Mouse (Mus musculus) layer of hippocampus, postnatal 10 days (tissue): ENCODE data around the gene Elob. TPM values are rescaled to one million over a fixed set of nuclear protein-coding genes. Genes with fewer than 3 reads are reported as not detected.

ENCODE experiments used
- DNase-seq, 2 experiments: peaks; one replicate each; pipeline ENCODE4 v3.0.0; 2021; ENCODE audit warnings: low spot score in 2 of 2
- long read RNA-seq: library from polyadenylated mRNA; stranded (forward); transcript quantifications from one replicate; pipeline ENCODE4 v2.0.0, GENCODE M21; 2023
- total RNA-seq, 2 experiments: library from RNA; stranded (reverse); gene quantifications; 2 replicates each; pipeline ENCODE4 v1.2.3; 2021

Elob gene
- 100 to 1,000 TPM; 402 to 410 TPM for total RNA-seq
- long read RNA-seq, transcript Elob-202 (3 exons, 581 nt), result minor isoform, 77 of 475 reads
- long read RNA-seq, transcript Elob-201 (4 exons, 537 nt), result major isoform, 370 of 475 reads
- long read RNA-seq, transcript Elob-205 (5 exons, 578 nt), result minor isoform, 6 of 475 reads
- long read RNA-seq, transcript Elob-204 (4 exons, 414 nt), result minor isoform, 13 of 475 reads
- long read RNA-seq, partial matches to known transcripts, result 9 of 475 reads
- long read RNA-seq, other reads (novel, unspliced or antisense), result 0 of 475 reads

DNA sequence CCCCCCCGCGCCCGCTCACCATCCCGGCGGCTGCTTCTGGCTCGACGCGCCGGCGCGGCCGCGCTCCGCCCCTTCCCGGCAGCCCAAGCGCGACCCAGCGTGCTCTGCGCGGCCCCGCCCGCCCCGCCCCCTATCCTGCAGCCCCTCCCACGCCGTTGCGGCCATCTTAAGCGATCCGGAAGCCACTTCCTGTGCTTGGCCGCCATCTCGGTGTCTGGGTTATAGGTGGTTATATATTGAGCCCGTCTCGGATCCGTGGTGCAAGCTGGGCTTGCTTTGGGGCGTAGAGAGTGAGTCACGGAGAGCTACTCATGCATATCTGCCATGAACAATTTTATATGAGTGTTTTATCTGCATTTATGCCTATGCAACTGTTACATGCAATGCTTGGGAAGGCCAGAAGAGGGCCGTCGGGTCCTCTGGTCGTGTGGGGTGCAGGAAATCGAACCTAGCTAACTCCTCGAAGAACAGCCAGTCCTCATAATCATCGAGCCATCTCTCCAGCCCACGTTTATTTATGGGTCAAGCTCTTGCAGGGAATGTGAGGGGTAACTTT lies at the start of gene Elob:
Gene Elob, minus strand, starts transcription at position 73 of the 556 bp plus-strand sequence.
- peak; percentile 78 to 86 for DNase-seq

DNA sequence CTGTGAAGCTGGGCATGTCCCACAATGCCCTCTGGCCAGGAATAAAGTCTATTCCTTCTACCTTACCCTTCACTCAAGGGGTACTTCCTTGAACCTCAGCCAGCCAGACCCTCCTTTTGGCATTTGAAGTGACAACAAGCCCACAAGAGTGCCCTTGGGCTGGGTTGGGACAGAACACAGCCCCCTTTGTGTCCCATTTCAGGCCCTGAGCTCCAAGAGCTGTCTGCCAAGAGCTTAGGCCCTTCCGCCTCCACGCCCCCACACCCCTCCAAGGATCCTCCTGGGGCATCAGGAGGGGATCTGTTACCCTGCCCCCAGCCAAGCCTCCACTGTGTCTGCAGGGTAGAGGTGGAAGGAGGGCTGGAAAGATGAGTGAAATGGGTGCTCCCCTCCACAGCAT lies 48.2 kb upstream of the Elob start:
- peak; percentile 28 to 30 for DNase-seq

DNA sequence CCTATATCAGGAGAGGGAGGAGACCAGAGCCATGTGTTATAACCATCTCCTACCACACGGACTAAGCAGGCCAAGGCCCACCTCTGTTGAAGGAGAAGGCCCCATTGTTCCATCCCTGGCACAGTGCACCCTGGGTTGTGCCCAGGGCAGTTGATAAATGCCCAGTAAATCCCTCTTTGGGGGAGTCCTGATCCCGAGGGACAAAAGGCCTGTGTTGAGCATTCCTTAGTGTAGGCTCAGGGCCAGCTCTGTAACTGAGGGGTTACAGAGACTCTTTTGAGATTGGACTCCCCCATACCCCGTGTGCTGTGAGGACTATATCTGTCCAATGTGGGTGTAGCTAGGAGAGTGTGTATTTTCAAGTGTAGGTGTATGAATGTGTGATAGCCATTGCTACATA lies 47.8 kb upstream of the Elob start:
- peak; percentile 35 to 55 for DNase-seq

- DNase-seq, result peak; percentile 37 to 54
These were observed 45.2 kb upstream of the Elob start for GRCm38 (mm10) chr17:23873884-23874856.

DNA sequence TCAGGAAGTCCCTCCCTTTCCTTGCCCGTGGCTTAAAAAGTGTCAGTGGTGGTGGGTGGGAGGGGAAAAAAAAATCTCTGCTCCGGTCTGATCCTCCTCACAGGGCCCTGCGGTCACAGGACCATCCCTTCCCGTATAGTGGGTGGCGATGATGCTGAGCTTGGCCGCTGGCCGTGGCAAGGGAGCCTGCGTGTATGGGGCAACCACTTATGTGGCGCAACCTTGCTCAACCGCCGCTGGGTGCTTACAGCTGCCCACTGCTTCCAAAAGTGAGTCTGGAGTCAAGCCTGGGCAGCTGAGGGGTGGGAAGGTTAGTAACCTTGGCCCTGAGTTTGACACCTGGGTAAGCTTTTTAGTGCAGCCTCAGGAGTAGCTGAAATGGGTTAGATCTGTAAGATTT lies 39.6 kb upstream of the Elob start:
- DNase-seq, result no peak

- DNase-seq, result no peak
These were observed 38.8 kb upstream of the Elob start, which contains the start of gene Prss21 for GRCm38 (mm10) chr17:23867756-23868155. Gene Prss21, plus strand, starts transcription at chr17:23868056.

GRCm38 (mm10) chr17:23862926-23863325 lies 34.0 kb upstream of the Elob start:
- DNase-seq, result no peak

DNA sequence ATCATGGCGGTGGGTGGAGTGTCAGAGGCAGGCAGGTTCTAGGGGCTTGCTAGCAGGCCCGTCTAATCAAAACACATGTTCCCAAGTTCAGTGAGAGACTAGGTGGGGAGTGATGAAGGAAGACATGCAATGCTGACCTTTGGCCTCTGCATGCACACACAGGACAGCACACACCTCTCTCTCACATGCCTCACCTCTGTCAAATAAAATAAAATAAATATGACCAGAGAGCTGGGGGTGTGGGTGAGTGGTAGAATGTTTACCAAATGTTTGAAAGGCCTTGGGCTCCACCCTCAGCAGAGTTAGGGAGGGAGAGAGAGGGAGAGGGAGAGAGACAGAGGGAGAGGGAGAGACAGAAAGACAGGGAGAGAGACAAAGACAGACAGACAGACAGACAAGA lies 29.0 kb upstream of the Elob start:
- DNase-seq, result no peak

- no peak for DNase-seq
These were observed 28.3 kb upstream of the Elob start for GRCm38 (mm10) chr17:23857193-23857592.

- DNase-seq, result no peak
These were observed 25.4 kb upstream of the Elob start for GRCm38 (mm10) chr17:23854229-23854765.

- DNase-seq, result peak; percentile 46 to 55
These were observed 24.4 kb upstream of the Elob start for GRCm38 (mm10) chr17:23853292-23853691.

DNA sequence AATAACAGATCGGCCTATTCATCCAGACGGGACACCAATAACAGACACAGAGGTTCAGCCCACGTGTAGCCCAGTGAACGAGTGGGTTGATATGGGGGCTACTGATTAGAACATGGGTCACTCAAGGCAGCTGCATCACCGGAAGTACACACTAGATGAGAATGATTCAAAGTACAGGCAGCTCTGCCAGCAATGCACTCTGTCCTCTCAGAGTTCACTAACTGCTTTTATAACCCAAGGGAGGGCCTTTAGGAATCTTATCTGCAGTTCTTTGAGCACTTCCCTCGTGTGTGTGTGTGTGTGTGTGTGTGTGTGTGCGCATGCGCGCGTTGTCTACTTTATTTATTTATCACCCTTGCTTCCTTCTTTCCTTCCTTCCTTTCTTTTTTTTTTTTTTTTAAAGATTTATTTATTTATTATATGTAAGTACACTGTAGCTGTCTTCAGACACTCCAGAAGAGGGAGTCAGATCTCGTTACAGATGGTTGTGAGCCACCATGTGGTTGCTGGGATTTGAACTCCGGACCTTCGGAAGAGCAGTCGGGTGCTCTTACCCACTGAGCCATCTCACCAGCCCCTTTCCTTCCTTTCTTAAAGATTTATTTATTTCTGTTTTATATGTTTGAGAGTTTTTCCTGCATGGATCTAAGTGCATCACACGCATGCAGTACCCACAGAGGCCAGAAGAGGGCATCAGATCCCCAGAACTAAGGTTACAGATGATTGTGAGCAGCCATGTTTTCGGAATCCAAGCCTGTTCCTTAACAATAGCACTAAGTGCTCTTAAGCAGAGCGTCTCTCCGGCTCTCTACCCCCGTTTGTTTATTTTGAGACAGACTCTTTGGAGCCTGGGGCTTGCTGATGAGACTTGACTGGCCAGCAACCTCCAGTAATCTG lies 22.2 kb upstream of the Elob start:
- peak; percentile 77 to 85 for DNase-seq

- no peak for DNase-seq
These were observed 21.1 kb upstream of the Elob start for GRCm38 (mm10) chr17:23850028-23850427.

GRCm38 (mm10) chr17:23843812-23844273 lies 14.9 kb upstream of the Elob start, which contains the start of the genes Prss32 and Prss41:
Gene Prss32, plus strand, starts transcription at chr17:23843855.
Gene Prss41, minus strand, starts transcription at chr17:23844172.
- peak; percentile 57 to 59 for DNase-seq

DNA sequence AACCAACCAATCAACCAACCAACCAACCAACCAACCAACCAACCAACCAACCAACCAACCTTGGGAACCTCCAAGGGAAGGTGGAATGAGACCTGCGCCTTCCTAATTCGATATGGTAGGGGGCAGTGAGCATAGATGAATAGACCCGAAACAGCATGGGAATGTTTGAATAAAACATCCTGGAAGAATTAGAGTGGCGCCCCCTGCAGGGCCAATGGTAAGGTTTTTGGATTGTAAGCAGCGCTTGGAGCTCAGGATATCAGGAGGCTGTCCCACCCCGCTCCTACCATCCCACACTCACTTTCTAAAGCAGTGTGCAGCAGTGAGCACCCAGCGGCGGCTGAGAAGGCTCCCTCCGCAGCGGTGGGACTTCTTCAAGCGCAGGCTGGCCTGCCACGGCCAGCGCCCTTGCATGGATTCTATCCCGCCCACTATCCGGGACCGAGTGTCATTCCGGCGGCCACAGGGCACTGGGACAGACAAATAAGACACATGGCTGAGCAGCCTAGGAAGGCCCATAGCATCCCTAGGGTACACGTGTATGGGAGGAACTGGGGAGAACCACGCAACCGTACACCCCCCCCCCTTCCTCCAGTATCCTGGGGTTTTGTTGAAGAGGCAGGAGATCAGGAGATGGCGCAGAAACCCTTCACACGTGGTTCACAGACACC lies 14.3 kb upstream of the Elob start:
- DNase-seq, result no peak

- peak; percentile 64 to 68 for DNase-seq
These were observed 12.2 kb upstream of the Elob start for GRCm38 (mm10) chr17:23841145-23841544.

DNA sequence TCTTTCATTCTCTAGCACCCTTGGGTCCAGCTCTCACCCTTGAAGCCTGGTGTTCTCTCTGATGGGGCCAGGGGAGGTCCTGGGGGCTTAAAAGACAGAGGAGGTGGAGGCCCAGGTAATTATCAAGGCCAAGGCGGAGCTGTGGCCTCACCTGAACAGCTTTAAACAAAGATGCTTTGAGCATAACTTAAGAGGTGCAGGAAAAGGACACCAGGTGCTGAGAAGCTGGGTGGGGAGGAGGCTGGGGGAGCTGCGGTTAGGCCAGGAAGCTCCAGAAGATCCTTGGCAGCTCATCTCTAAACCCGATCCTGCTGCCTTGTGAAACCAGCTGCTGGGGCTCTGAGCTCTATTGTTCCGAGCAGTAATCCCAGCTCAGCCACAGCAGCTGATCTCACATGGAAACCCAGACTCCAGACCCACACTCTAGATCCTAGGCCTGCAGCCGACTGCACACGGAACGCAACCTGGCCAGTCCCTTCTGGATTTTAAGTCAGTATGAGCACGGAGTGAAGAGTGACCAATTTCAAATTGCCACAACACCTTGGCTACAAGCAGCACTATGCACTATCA lies 7.2 kb upstream of the Elob start, which contains the start of gene Prss33:
Gene Prss33, minus strand, starts transcription at position 51 of the 570 bp plus-strand sequence.
- no peak for DNase-seq

GRCm38 (mm10) chr17:23831201-23831600 lies 2.3 kb upstream of the Elob start:
- no peak for DNase-seq
